In genomic region chr5:115272812-115273548, GRCm38 (mm10) we compare ENCODE assay signal across 8 mouse cellular contexts. TPM values are rescaled to one million over a fixed set of nuclear protein-coding genes. Genes with fewer than 3 reads are reported as not detected.
DNase-seq lines count a peak whose midpoint lies in the region; ATAC-seq and TF ChIP-seq lines count a peak whose summit lies in the region.

Gene Rnf10 (minus strand): TSS chr5:115272898.

- peaks cover 4% of the 10 kb centered on the region; the same call in 1 of the 2 replicates for H3K4me1 ChIP-seq in bone marrow, adult 2 months (ENCODE audit: control insufficient read depth, insufficient read depth, low read length)
- peaks cover 38% of the 10 kb centered on the region for H3K4me1 ChIP-seq in embryonic facial prominence, embryonic 15.5 days
- H3K4me1 ChIP-seq in kidney, embryonic 14.5 days (ENCODE audit: control insufficient read depth, insufficient read depth, low read length): peaks cover 27% of the 10 kb centered on the region
- H3K4me1 ChIP-seq in limb, embryonic 15.5 days: peaks cover 34% of the 10 kb centered on the region

- peak within 1 kb of the TSS; percentile 99 for H3K4me3 ChIP-seq in bone marrow, adult 2 months (replicated peaks; ENCODE audit: control insufficient read depth, low read depth, low read length)
- peak within 1 kb of the TSS; percentile 100 for H3K4me3 ChIP-seq in embryonic facial prominence, embryonic 15.5 days (replicated peaks)
- H3K4me3 ChIP-seq in kidney, embryonic 14.5 days (ENCODE audit: low read length): peak within 1 kb of the TSS; percentile 98
- peak within 1 kb of the TSS; percentile 100 for H3K4me3 ChIP-seq in limb, embryonic 15.5 days

- TF ChIP-seq CTCF in bone marrow, adult 2 months (IDR thresholded peaks at IDR 0.05; ENCODE audit: control insufficient read depth, insufficient read depth, low read length): no peak

- 13% methylated on average over 26 of the region's 26 CpGs for WGBS in bone marrow, adult 2 months
- 12% methylated on average over 26 of the region's 26 CpGs for WGBS in embryonic facial prominence, embryonic 15.5 days
- 15% methylated on average over 24 of the region's 26 CpGs for WGBS in kidney, embryonic 14.5 days
- 13% methylated on average over 26 of the region's 26 CpGs for WGBS in limb, embryonic 15.5 days

- peak within 1 kb of the TSS; percentile 98 for H3K9ac ChIP-seq in embryonic facial prominence, embryonic 15.5 days
- H3K9ac ChIP-seq in kidney, embryonic 14.5 days (ENCODE audit: low read depth, low read length): peak within 1 kb of the TSS; percentile 96
- H3K9ac ChIP-seq in limb, embryonic 15.5 days: peak within 1 kb of the TSS; percentile 100

- TF ChIP-seq POLR2A in bone marrow, adult 2 months (IDR thresholded peaks at IDR 0.05; ENCODE audit: borderline replicate concordance, control insufficient read depth, low read depth, low read length): peak; percentile 99

- no peaks in the 10 kb centered on the region for H3K27me3 ChIP-seq in embryonic facial prominence, embryonic 15.5 days
- no peaks in the 10 kb centered on the region for H3K27me3 ChIP-seq in kidney, embryonic 14.5 days (ENCODE audit: control insufficient read depth, insufficient read depth, low read length)
- no peaks in the 10 kb centered on the region for H3K27me3 ChIP-seq in limb, embryonic 15.5 days

- peak within 1 kb of the TSS; percentile 94 for H3K27ac ChIP-seq in bone marrow, adult 2 months (ENCODE audit: control insufficient read depth, insufficient read depth, low read depth, low read length, poor library complexity)
- H3K27ac ChIP-seq in embryonic facial prominence, embryonic 15.5 days (replicated peaks): peak within 1 kb of the TSS; percentile 87
- peak within 1 kb of the TSS; percentile 83 for H3K27ac ChIP-seq in kidney, embryonic 14.5 days (ENCODE audit: low read depth, low read length)
- peak within 1 kb of the TSS; percentile 90 for H3K27ac ChIP-seq in limb, embryonic 15.5 days

- ATAC-seq in embryonic facial prominence, embryonic 15.5 days (ENCODE audit: insufficient number of reproducible peaks, low FRiP score, low TSS enrichment, low read depth): peak; percentile 90
- peak; percentile 92 for ATAC-seq in kidney, embryonic 14.5 days (ENCODE audit: low FRiP score, low TSS enrichment)
- peak; percentile 85 for ATAC-seq in limb, embryonic 15.5 days (ENCODE audit: insufficient number of reproducible peaks, low FRiP score, low TSS enrichment, low read depth)

- H3K9me3 ChIP-seq in embryonic facial prominence, embryonic 15.5 days (replicated peaks): no peaks in the 10 kb centered on the region
- H3K9me3 ChIP-seq in kidney, embryonic 14.5 days (ENCODE audit: control insufficient read depth, low read length): no peaks in the 10 kb centered on the region
- no peaks in the 10 kb centered on the region for H3K9me3 ChIP-seq in limb, embryonic 15.5 days

- no peaks in the 10 kb centered on the region for H3K36me3 ChIP-seq in embryonic facial prominence, embryonic 15.5 days
- peaks cover 13% of the 10 kb centered on the region for H3K36me3 ChIP-seq in kidney, embryonic 14.5 days (ENCODE audit: control insufficient read depth, insufficient read depth, low read length)
- H3K36me3 ChIP-seq in limb, embryonic 15.5 days: peaks cover 10% of the 10 kb centered on the region; the same call in 1 of the 2 replicates

- peak; percentile 97 for DNase-seq in 416B (ENCODE audit: low read depth)
- peak; percentile 96 to 99 for DNase-seq in heart, adult 9 months (ENCODE audit: low spot score in 2 of 2)
- peak; percentile 94 to 98 for DNase-seq in monocyte, adult 2 months (ENCODE audit: low read depth in 1 of 2, low spot score in 2 of 2)
- DNase-seq in spleen, postnatal 36 days (ENCODE audit: low spot score in 2 of 2): peak; percentile 94 to 97

- H3K4me2 ChIP-seq in embryonic facial prominence, embryonic 15.5 days (replicated peaks): peak within 1 kb of the TSS; percentile 53
- H3K4me2 ChIP-seq in kidney, embryonic 14.5 days (replicated peaks; ENCODE audit: low read depth, low read length): peak within 1 kb of the TSS; percentile 89
- peak within 1 kb of the TSS; percentile 64 for H3K4me2 ChIP-seq in limb, embryonic 15.5 days

RNA-seq across cellular contexts. Expression of gene Rnf10, which starts in this region (rescaled TPM):
- polyA plus RNA-seq in bone marrow, adult 2 months (2011; ENCODE audit: insufficient read depth, insufficient read length, low replicate concordance, missing spikeins): 165 and 203 TPM in 2 replicates
- 158 and 170 TPM in 2 replicates for polyA plus RNA-seq in embryonic facial prominence, embryonic 15.5 days (2015; fragmentation: Nextera tagmentation; extraction: Ambion mirVana)
- 81.9 TPM in 2 replicates for polyA plus RNA-seq in kidney, embryonic 14.5 days (2014; fragmentation: Nextera tagmentation; extraction: Ambion mirVana)
- 108 and 135 TPM in 2 replicates for polyA plus RNA-seq in limb, embryonic 15.5 days (2015; fragmentation: Nextera tagmentation; extraction: Ambion mirVana)

Comparison
In these comparisons a context has a peak if more than half of its experiments do, and no peak if none do; other contexts are left out.
1. Peak in every context shown above with its lines: DNase-seq, ATAC-seq, H3K4me3 ChIP-seq and H3K27ac ChIP-seq.